Mouse (Mus musculus) MEL (cell line): ENCODE data around the gene Tex101. TPM values are rescaled to one million over a fixed set of nuclear protein-coding genes. Genes with fewer than 3 reads are reported as not detected.
A peak's percentile ranks its signal among the peaks of the same experiment; 100 is the strongest.

Experiments
- DNase-seq: peaks from one replicate; pipeline ENCODE4 v3.0.0; 2011; ENCODE audit warnings: low read depth, low spot score
- H3K27ac ChIP-seq: 2 replicates; pipeline ENCODE4 v1.5.1; 2012; ENCODE audit warnings: low read depth, mild to moderate bottlenecking, control low read depth, low read length, moderate library complexity; ENCODE audit not compliant: control insufficient read depth
- H3K27me3 ChIP-seq, 2 experiments: fragments of 150-350 bp in 1 of 2; sonication (generic) in 1 of 2; 2 replicates each; pipeline ENCODE4 v1.6.1; 2012; ENCODE audit warnings: low read length in 2 of 2, mild to moderate bottlenecking in 2 of 2, improper control_type of control experiment in 1 of 2, moderate library complexity in 1 of 2; ENCODE audit not compliant: insufficient read depth in 2 of 2, control insufficient read depth in 1 of 2
- H3K36me3 ChIP-seq, 2 experiments: 2 replicates each; pipeline ENCODE4 v1.6.1; 2012 to 2014; ENCODE audit warnings: low read length in 2 of 2, improper control_type of control experiment in 1 of 2, inconsistent platforms in 1 of 2, mild to moderate bottlenecking in 1 of 2; ENCODE audit not compliant: insufficient read depth in 2 of 2, control insufficient read depth in 1 of 2
- H3K4me1 ChIP-seq, 2 experiments: fragments of 150-350 bp in 1 of 2; sonication (generic) in 1 of 2; 2 replicates each; pipeline ENCODE4 v1.6.1; 2012; ENCODE audit warnings: low read length in 2 of 2, improper control_type of control experiment in 1 of 2, mild to moderate bottlenecking in 1 of 2; ENCODE audit not compliant: insufficient read depth in 2 of 2, control insufficient read depth in 1 of 2
- H3K4me3 ChIP-seq, 2 experiments: fragments of 150-350 bp in 1 of 2; sonication (generic) in 1 of 2; 2 replicates each; pipeline ENCODE4 v1.5.1; 2012; ENCODE audit warnings: low read depth in 2 of 2, low read length in 2 of 2, mild to moderate bottlenecking in 2 of 2, moderate library complexity in 2 of 2, control low read depth in 1 of 2, improper control_type of control experiment in 1 of 2; ENCODE audit not compliant: control insufficient read depth in 1 of 2, insufficient read depth in 1 of 2
- H3K79me2 ChIP-seq: 2 replicates; pipeline ENCODE4 v1.6.1; 2012; ENCODE audit warnings: mild to moderate bottlenecking, low read length, moderate library complexity; ENCODE audit not compliant: control insufficient read depth, poor library complexity, insufficient read depth
- H3K9ac ChIP-seq: 2 replicates; pipeline ENCODE4 v1.6.1; 2012; ENCODE audit warnings: low read depth, mild to moderate bottlenecking, control low read depth, low read length, moderate library complexity; ENCODE audit not compliant: control insufficient read depth, poor library complexity, severe bottlenecking
- H3K9me3 ChIP-seq: fragments of 150-350 bp; sonication (generic); replicated peaks from 2 replicates; pipeline ENCODE4 v1.6.1; 2012; ENCODE audit warnings: mild to moderate bottlenecking, low read length, improper control_type of control experiment, moderate library complexity; ENCODE audit not compliant: insufficient read depth
- CTCF ChIP-seq, 3 experiments: IDR thresholded peaks in 2 of 3; conservative IDR thresholded peaks in 1 of 3; 2 replicates each; pipeline ENCODE4 v1.5.1; 2011 to 2012; ENCODE audit warnings: low read length in 3 of 3, low read depth in 2 of 3, mild to moderate bottlenecking in 2 of 3, improper control_type of control experiment in 1 of 3, inconsistent platforms in 1 of 3, mixed read lengths in 1 of 3, moderate library complexity in 1 of 3; ENCODE audit not compliant: control insufficient read depth in 1 of 3, insufficient read depth in 1 of 3, poor library complexity in 1 of 3, severe bottlenecking in 1 of 3
- E2F4 ChIP-seq: IDR thresholded peaks from 2 replicates; pipeline ENCODE4 v1.6.1; 2011; ENCODE audit warnings: low read depth, low read length, improper control_type of control experiment, borderline replicate concordance
- ELF1 ChIP-seq: IDR thresholded peaks from 2 replicates; pipeline ENCODE4 v1.6.1; 2014; ENCODE audit warnings: low read depth, mild to moderate bottlenecking, inconsistent platforms, low read length, improper control_type of control experiment, moderate library complexity
- GABPA ChIP-seq: IDR thresholded peaks from 2 replicates; pipeline ENCODE4 v1.6.1; 2012; ENCODE audit warnings: low read depth, mild to moderate bottlenecking, inconsistent platforms, low read length, improper control_type of control experiment, moderate library complexity
- GATA1 ChIP-seq: IDR thresholded peaks from 2 replicates; pipeline ENCODE4 v1.6.1; 2011; ENCODE audit warnings: low read depth, low read length, improper control_type of control experiment
- JUND ChIP-seq: IDR thresholded peaks from 2 replicates; pipeline ENCODE4 v1.6.1; 2011; ENCODE audit warnings: low read depth, mild to moderate bottlenecking, improper control_type of control experiment, low read length
- MAFK ChIP-seq: IDR thresholded peaks from 2 replicates; pipeline ENCODE4 v1.6.1; 2011; ENCODE audit warnings: low read depth, mild to moderate bottlenecking, low read length, improper control_type of control experiment, borderline replicate concordance
- MAX ChIP-seq: IDR thresholded peaks from 2 replicates; pipeline ENCODE4 v1.6.1; 2011; ENCODE audit warnings: low read length, improper control_type of control experiment
- MAZ ChIP-seq: IDR thresholded peaks from 2 replicates; pipeline ENCODE4 v1.6.1; 2012; ENCODE audit warnings: low read depth, mild to moderate bottlenecking, inconsistent platforms, low read length, improper control_type of control experiment
- MEF2A ChIP-seq: IDR thresholded peaks from 2 replicates; pipeline ENCODE4 v1.6.1; 2014; ENCODE audit warnings: low read depth, mild to moderate bottlenecking, inconsistent platforms, low read length, improper control_type of control experiment; ENCODE audit not compliant: poor library complexity, insufficient replicate concordance, severe bottlenecking; ENCODE audit errors: extremely low read depth
- MXI1 ChIP-seq: IDR thresholded peaks from 2 replicates; pipeline ENCODE4 v1.6.1; 2011; ENCODE audit warnings: mild to moderate bottlenecking, low read depth, low read length, improper control_type of control experiment
- MYB ChIP-seq: IDR thresholded peaks from 2 replicates; pipeline ENCODE4 v1.6.1; 2011; ENCODE audit warnings: mild to moderate bottlenecking, low read depth, low read length, improper control_type of control experiment
- MYC ChIP-seq: IDR thresholded peaks from 2 replicates; pipeline ENCODE4 v1.6.1; 2011; ENCODE audit warnings: low read depth, mild to moderate bottlenecking, low read length, improper control_type of control experiment, moderate library complexity
- NELFE ChIP-seq: IDR thresholded peaks from 2 replicates; pipeline ENCODE4 v1.6.1; 2011; ENCODE audit warnings: low read depth, low read length, improper control_type of control experiment
- POLR2A ChIP-seq, 2 experiments: IDR thresholded peaks; 2 replicates each; pipeline ENCODE4 v1.6.1; 2011 to 2012; ENCODE audit warnings: low read length in 2 of 2, mild to moderate bottlenecking in 2 of 2, control low read depth in 1 of 2, improper control_type of control experiment in 1 of 2, low read depth in 1 of 2, moderate library complexity in 1 of 2; ENCODE audit not compliant: control insufficient read depth in 1 of 2, insufficient read depth in 1 of 2, poor library complexity in 1 of 2
- POLR2AphosphoS2 ChIP-seq: IDR thresholded peaks from 2 replicates; pipeline ENCODE4 v1.6.1; 2011; ENCODE audit warnings: low read length, improper control_type of control experiment
- POLR2AphosphoS5 ChIP-seq: IDR thresholded peaks from 2 replicates; pipeline ENCODE4 v1.6.1; 2012; ENCODE audit warnings: low read depth, borderline replicate concordance, mild to moderate bottlenecking, inconsistent platforms, low read length, moderate library complexity, mixed read lengths
- RAD21 ChIP-seq: IDR thresholded peaks from 2 replicates; pipeline ENCODE4 v1.6.1; 2011; ENCODE audit warnings: mild to moderate bottlenecking, low read depth, low read length, improper control_type of control experiment
- RCOR1 ChIP-seq: IDR thresholded peaks from 2 replicates; pipeline ENCODE4 v1.6.1; 2012; ENCODE audit warnings: low read depth, mild to moderate bottlenecking, inconsistent platforms, low read length, improper control_type of control experiment
- SIN3A ChIP-seq: IDR thresholded peaks from 2 replicates; pipeline ENCODE4 v1.6.1; 2012; ENCODE audit warnings: low read length, improper control_type of control experiment, inconsistent platforms
- SMC3 ChIP-seq: IDR thresholded peaks from 2 replicates; pipeline ENCODE4 v1.6.1; 2011; ENCODE audit warnings: low read depth, low read length, improper control_type of control experiment
- TBP ChIP-seq: IDR thresholded peaks from 2 replicates; pipeline ENCODE4 v1.8.0; 2011; ENCODE audit warnings: low read depth, low read length, improper control_type of control experiment
- UBTF ChIP-seq: IDR thresholded peaks from 2 replicates; pipeline ENCODE4 v1.6.1; 2012; ENCODE audit warnings: low read depth, mild to moderate bottlenecking, inconsistent platforms, low read length, improper control_type of control experiment, moderate library complexity, borderline replicate concordance; ENCODE audit not compliant: insufficient read depth
- USF1 ChIP-seq: IDR thresholded peaks from 2 replicates; pipeline ENCODE4 v1.6.1; 2014; ENCODE audit warnings: low read depth, mild to moderate bottlenecking, inconsistent platforms, low read length, improper control_type of control experiment, moderate library complexity
- ZC3H11A ChIP-seq: IDR thresholded peaks from 2 replicates; pipeline ENCODE4 v1.6.1; 2012; ENCODE audit warnings: low read depth, mild to moderate bottlenecking, inconsistent platforms, low read length, improper control_type of control experiment
- ZKSCAN1 ChIP-seq: IDR thresholded peaks from 2 replicates; pipeline ENCODE4 v1.6.1; 2012; ENCODE audit warnings: low read depth, mild to moderate bottlenecking, inconsistent platforms, low read length, improper control_type of control experiment, moderate library complexity
- polyA plus RNA-seq, 2 experiments: library from polyadenylated mRNA; stranded (reverse) in 1 of 2; unstranded in 1 of 2; fragments of >175 nt in 1 of 2; fragments of >200 nt in 1 of 2; gene quantifications; 2 replicates each; pipeline versions ENCODE4 v1.2.1 to v1.2.4; 2012; ENCODE audit warnings: low replicate concordance in 2 of 2, low read depth in 1 of 2; ENCODE audit not compliant: insufficient read length in 2 of 2, insufficient read depth in 1 of 2, missing spikeins in 1 of 2
- total RNA-seq: library from RNA; depleted of rRNA; stranded (reverse); fragments of 300-350 nt; gene quantifications from 2 replicates; pipeline ENCODE4 v1.2.3, GENCODE M21; 2012

The Tex101 gene
- total and polyA plus RNA-seq, 3 experiments = 0.08 to 0.15 TPM; not detected in 1

GRCm38 (mm10) chr7:24644492-24644891, 32.0 kb downstream of the Tex101 start:
- no peak for TF ChIP-seq MAX
- no peak for TF ChIP-seq RCOR1
- no peak for TF ChIP-seq ELF1
- TF ChIP-seq GATA1 = no peak
- TF ChIP-seq GABPA = no peak
- TF ChIP-seq JUND = no peak
- TF ChIP-seq MXI1 = no peak
- no peak for TF ChIP-seq SIN3A
- no peak for TF ChIP-seq ZC3H11A
- no peak for TF ChIP-seq SMC3
- TF ChIP-seq POLR2AphosphoS2 = no peak
- TF ChIP-seq MAFK = no peak
- no peak for TF ChIP-seq E2F4
- no peak for TF ChIP-seq MYB
- TF ChIP-seq ZKSCAN1 = no peak
- TF ChIP-seq NELFE = no peak
- TF ChIP-seq MYC = no peak

GRCm38 (mm10) chr7:24642491-24642890, 34.0 kb downstream of the Tex101 start:
- H3K4me1 ChIP-seq = no peaks in the 10 kb centered on the region
- TF ChIP-seq ZKSCAN1 (no peak), MAX (no peak), POLR2AphosphoS2 (no peak), JUND (no peak), MYB (no peak), ZC3H11A (peak; percentile 69), POLR2A (IDR thresholded peaks at IDR 0.05; ENCODE audit: control insufficient read depth in 1 of 2, insufficient read depth in 1 of 2, low read depth in 1 of 2, low read length in 2 of 2, poor library complexity in 1 of 2) (no peak), SIN3A (no peak), RAD21 (peak; percentile 74), GABPA (no peak), NELFE (no peak), ELF1 (no peak), UBTF (no peak), POLR2AphosphoS5 (no peak), CTCF (IDR thresholded peaks at IDR 0.05 in 2 of 3, conservative IDR thresholded peaks at IDR 0.05 in 1 of 3; ENCODE audit: control insufficient read depth in 1 of 3, insufficient read depth in 1 of 3, low read depth in 2 of 3, low read length in 3 of 3, poor library complexity in 1 of 3, severe bottlenecking in 1 of 3) (peak; percentile 86 to 96 (median 89)), USF1 (no peak), SMC3 (peak; percentile 86), TBP (no peak), MEF2A (no peak), MAZ (no peak)
- TF ChIP-seq, all 39 proteins: peak for 4
- H3K4me3 ChIP-seq = no peak overlapping the region
- H3K36me3 ChIP-seq = no peaks in the 10 kb centered on the region
- no peaks in the 10 kb centered on the region for H3K9me3 ChIP-seq
- H3K27me3 ChIP-seq = peaks cover 2 to 9% of the 10 kb centered on the region in 2 experiments
- H3K9ac ChIP-seq = no peak overlapping the region
- no peaks in the 10 kb centered on the region for H3K79me2 ChIP-seq
- no peak overlapping the region for H3K27ac ChIP-seq
- DNase-seq = peak; percentile 80

More at GRCm38 (mm10) chr7:24644492-24644891, 32.0 kb downstream of the Tex101 start:
- Histone ChIP-seq H3K4me3 (no peak overlapping the region), H3K27me3 (peaks cover 2 to 15% of the 10 kb centered on the region in 2 experiments), H3K36me3 (no peaks in the 10 kb centered on the region), H3K9ac (no peak overlapping the region), H3K79me2 (no peaks in the 10 kb centered on the region), H3K4me1 (no peaks in the 10 kb centered on the region), H3K27ac (no peak overlapping the region), H3K9me3 (no peaks in the 10 kb centered on the region)
- DNase-seq = no peak
